In genomic region chr8:104602468-104603244, GRCm38 (mm10) we compare ENCODE assay signal across 8 mouse cellular contexts. TPM values are rescaled to one million over a fixed set of nuclear protein-coding genes. Genes with fewer than 3 reads are reported as not detected.
A peak's percentile ranks its signal among the peaks of the same experiment; 100 is the strongest.
DNase-seq lines count a peak whose midpoint lies in the region; ATAC-seq and TF ChIP-seq lines count a peak whose summit lies in the region.

No protein-coding gene starts in this region.

- H3K9me3 ChIP-seq in embryonic facial prominence, embryonic 12.5 days: no peaks in the 10 kb centered on the region
- no peaks in the 10 kb centered on the region for H3K9me3 ChIP-seq in limb, embryonic 11.5 days (ENCODE audit: control insufficient read depth, low read length)
- no peaks in the 10 kb centered on the region for H3K9me3 ChIP-seq in midbrain, embryonic 14.5 days (ENCODE audit: control insufficient read depth, low read length)

- H3K79me2 ChIP-seq in heart, adult 2 months (replicated peaks; ENCODE audit: control insufficient read depth, insufficient read depth, low read length): no peaks in the 10 kb centered on the region

- peak; percentile 96 for TF ChIP-seq EP300 in heart, adult 2 months (IDR thresholded peaks at IDR 0.05; ENCODE audit: insufficient read depth, low read depth, low read length)

- no peak overlapping the region for H3K27ac ChIP-seq in embryonic facial prominence, embryonic 12.5 days
- H3K27ac ChIP-seq in heart, adult 2 months: peak overlapping the region; percentile 64
- H3K27ac ChIP-seq in kidney, adult 2 months (ENCODE audit: insufficient read depth, low read depth, low read length): no peak overlapping the region
- no peak overlapping the region for H3K27ac ChIP-seq in limb, embryonic 11.5 days (replicated peaks; ENCODE audit: low read depth, low read length)
- H3K27ac ChIP-seq in midbrain, embryonic 14.5 days (replicated peaks; ENCODE audit: low read depth, low read length): no peak overlapping the region

- peak overlapping the region; percentile 30 for H3K4me3 ChIP-seq in embryonic facial prominence, embryonic 12.5 days
- H3K4me3 ChIP-seq in heart, adult 2 months: 0 out of 2 replicates have a peak overlapping the region, but pooled peaks have one; percentile 4
- no peak overlapping the region for H3K4me3 ChIP-seq in kidney, adult 2 months (ENCODE audit: insufficient read depth, low read depth, low read length)
- H3K4me3 ChIP-seq in limb, embryonic 11.5 days (ENCODE audit: low read depth, low read length): peak overlapping the region; percentile 2; the same call in 1 of the 2 replicates
- H3K4me3 ChIP-seq in midbrain, embryonic 14.5 days (replicated peaks; ENCODE audit: low read depth, low read length): no peak overlapping the region

- peak; percentile 97; the same call in 1 of the 2 replicates for TF ChIP-seq CTCF in heart, adult 2 months (IDR thresholded peaks at IDR 0.05)
- peak; percentile 99 for TF ChIP-seq CTCF in kidney, adult 2 months (conservative IDR thresholded peaks at IDR 0.05; ENCODE audit: insufficient read depth, insufficient read length, low read depth, low read length)

- no peak for TF ChIP-seq POLR2A in heart, adult 2 months (IDR thresholded peaks at IDR 0.05; ENCODE audit: insufficient read depth, low read depth, low read length)
- TF ChIP-seq POLR2A in kidney, adult 2 months (IDR thresholded peaks at IDR 0.05; ENCODE audit: low read depth, low read length): no peak

- H3K27me3 ChIP-seq in embryonic facial prominence, embryonic 12.5 days: no peaks in the 10 kb centered on the region
- H3K27me3 ChIP-seq in heart, adult 2 months (ENCODE audit: control insufficient read depth, insufficient read depth, low read length): no peaks in the 10 kb centered on the region
- H3K27me3 ChIP-seq in kidney, adult 2 months (replicated peaks; ENCODE audit: control insufficient read depth, insufficient read depth, low read length): no peaks in the 10 kb centered on the region
- no peaks in the 10 kb centered on the region for H3K27me3 ChIP-seq in limb, embryonic 11.5 days (ENCODE audit: control insufficient read depth, insufficient read depth, low read length)
- no peaks in the 10 kb centered on the region for H3K27me3 ChIP-seq in midbrain, embryonic 14.5 days (ENCODE audit: control insufficient read depth, insufficient read depth, low read length)

- H3K4me2 ChIP-seq in embryonic facial prominence, embryonic 12.5 days (replicated peaks): peak overlapping the region; percentile 43
- H3K4me2 ChIP-seq in limb, embryonic 11.5 days (ENCODE audit: low read depth, severe bottlenecking): peak overlapping the region; percentile 34
- H3K4me2 ChIP-seq in midbrain, embryonic 14.5 days (ENCODE audit: low read length): peak overlapping the region; percentile 41

- DNase-seq in 3T3-L1 (ENCODE audit: low read depth, low spot score): peak; percentile 98
- peak; percentile 80 for DNase-seq in adrenal gland, postnatal 25 days
- DNase-seq in heart, adult 2 months: peak; percentile 85 to 87
- DNase-seq in kidney, adult 2 months: peak; percentile 94
- peak; percentile 94 for DNase-seq in limb, embryonic 11.5 days (ENCODE audit: low spot score)
- DNase-seq in midbrain, embryonic 14.5 days: peak; percentile 94
- peak; percentile 47 for DNase-seq in spleen, adult 12 weeks (ENCODE audit: low spot score)

- peaks cover 15% of the 10 kb centered on the region for H3K4me1 ChIP-seq in embryonic facial prominence, embryonic 12.5 days
- peaks cover 6% of the 10 kb centered on the region for H3K4me1 ChIP-seq in heart, adult 2 months (ENCODE audit: control insufficient read depth, insufficient read depth, low read length)
- peaks cover 30% of the 10 kb centered on the region for H3K4me1 ChIP-seq in kidney, adult 2 months (ENCODE audit: control insufficient read depth, insufficient read depth, low read length)
- H3K4me1 ChIP-seq in limb, embryonic 11.5 days (ENCODE audit: control insufficient read depth, insufficient read depth, low read length): no peaks in the 10 kb centered on the region
- H3K4me1 ChIP-seq in midbrain, embryonic 14.5 days (ENCODE audit: control insufficient read depth, insufficient read depth, low read length): 0 out of 2 replicates have a peak, but pooled peaks cover 7% of the 10 kb centered on the region

- intact Hi-C loops in heart, adult 2 months (cut with DNase I): loop anchor here (2.0 kb wide), 1 partner anchor 40 kb away; no protein-coding TSS in a partner anchor

- no peaks in the 10 kb centered on the region; the same call in 1 of the 2 replicates for H3K36me3 ChIP-seq in embryonic facial prominence, embryonic 12.5 days
- no peaks in the 10 kb centered on the region; the same call in 1 of the 2 replicates for H3K36me3 ChIP-seq in heart, adult 2 months (ENCODE audit: control insufficient read depth, insufficient read depth, low read length)
- H3K36me3 ChIP-seq in kidney, adult 2 months (ENCODE audit: control insufficient read depth, insufficient read depth, low read length): no peaks in the 10 kb centered on the region
- no peaks in the 10 kb centered on the region for H3K36me3 ChIP-seq in limb, embryonic 11.5 days (ENCODE audit: control insufficient read depth, insufficient read depth, low read length)
- no peaks in the 10 kb centered on the region for H3K36me3 ChIP-seq in midbrain, embryonic 14.5 days (ENCODE audit: control insufficient read depth, insufficient read depth, low read length)

- no peak overlapping the region for H3K9ac ChIP-seq in embryonic facial prominence, embryonic 12.5 days
- H3K9ac ChIP-seq in heart, adult 2 months (ENCODE audit: low read depth, low read length): peak overlapping the region; percentile 49; the same call in 1 of the 2 replicates
- no peak overlapping the region for H3K9ac ChIP-seq in limb, embryonic 11.5 days (ENCODE audit: low read length)
- H3K9ac ChIP-seq in midbrain, embryonic 14.5 days (replicated peaks; ENCODE audit: low read length): no peak overlapping the region

- peak; percentile 82 for ATAC-seq in embryonic facial prominence, embryonic 12.5 days (ENCODE audit: insufficient number of reproducible peaks, insufficient read depth, low FRiP score, low TSS enrichment)
- ATAC-seq in limb, embryonic 11.5 days (ENCODE audit: insufficient number of reproducible peaks, low FRiP score, low TSS enrichment, low read depth): peak; percentile 84
- ATAC-seq in midbrain, embryonic 14.5 days (ENCODE audit: low FRiP score, low TSS enrichment): peak; percentile 90

- 17% methylated on average over 21 of the region's 21 CpGs for WGBS in embryonic facial prominence, embryonic 12.5 days
- WGBS in heart, adult 2 months: 18% methylated on average over 21 of the region's 21 CpGs
- 11% methylated on average over 21 of the region's 21 CpGs for WGBS in kidney, adult 2 months
- 19% methylated on average over 21 of the region's 21 CpGs for WGBS in limb, embryonic 11.5 days
- 19% methylated on average over 21 of the region's 21 CpGs for WGBS in midbrain, embryonic 14.5 days

RNA-seq across cellular contexts. Expression of gene Pdp2, which starts 11.4 kb away (rescaled TPM):
- 31.0 and 32.4 TPM in 2 replicates for total RNA-seq in adrenal gland, postnatal 25 days (2021)
- 13.2 and 13.7 TPM in 2 replicates for polyA plus RNA-seq in embryonic facial prominence, embryonic 12.5 days (2016; fragmentation: Nextera tagmentation; extraction: Ambion mirVana)
- 10 to 100 TPM; 18.4 to 35.8 TPM for total RNA-seq in heart, adult 2 months (2021)
- 10.0 and 18.8 TPM in 2 replicates for polyA plus RNA-seq in heart, adult 2 months (2012; rRNA removed)
- 25.7 and 29.2 TPM in 2 replicates for polyA plus RNA-seq in kidney, adult 2 months (2012; rRNA removed)
- polyA plus RNA-seq in limb, embryonic 11.5 days (2014; fragmentation: Nextera tagmentation; extraction: Ambion mirVana): 16.7 and 19.0 TPM in 2 replicates
- 17.2 and 18.2 TPM in 2 replicates for polyA plus RNA-seq in midbrain, embryonic 14.5 days (2014; fragmentation: Nextera tagmentation; extraction: Ambion mirVana)

RNA-seq across cellular contexts. Expression of gene Cdh16, which starts 21.5 kb away (rescaled TPM):
- not detected in 2 replicates for total RNA-seq in adrenal gland, postnatal 25 days (2021)
- not detected in 2 replicates for polyA plus RNA-seq in embryonic facial prominence, embryonic 12.5 days (2016; fragmentation: Nextera tagmentation; extraction: Ambion mirVana)
- 1 to 10 TPM; 3.3 to 4.3 TPM for total RNA-seq in heart, adult 2 months (2021)
- 7.1 and 11.0 TPM in 2 replicates for polyA plus RNA-seq in heart, adult 2 months (2012; rRNA removed)
- polyA plus RNA-seq in kidney, adult 2 months (2012; rRNA removed): 1,103 and 1,106 TPM in 2 replicates
- not detected in 2 replicates for polyA plus RNA-seq in limb, embryonic 11.5 days (2014; fragmentation: Nextera tagmentation; extraction: Ambion mirVana)
- polyA plus RNA-seq in midbrain, embryonic 14.5 days (2014; fragmentation: Nextera tagmentation; extraction: Ambion mirVana): not detected in 2 replicates

RNA-seq across cellular contexts. Expression of gene Rrad, which starts 28.5 kb away (rescaled TPM):
- total RNA-seq in adrenal gland, postnatal 25 days (2021): 3.9 TPM in 2 replicates
- polyA plus RNA-seq in embryonic facial prominence, embryonic 12.5 days (2016; fragmentation: Nextera tagmentation; extraction: Ambion mirVana): 3.5 and 5.1 TPM in 2 replicates
- total RNA-seq in heart, adult 2 months (2021): 100 to 1,000 TPM; 123 to 414 TPM
- 205 and 316 TPM in 2 replicates for polyA plus RNA-seq in heart, adult 2 months (2012; rRNA removed)
- polyA plus RNA-seq in kidney, adult 2 months (2012; rRNA removed): 5.0 and 5.8 TPM in 2 replicates
- polyA plus RNA-seq in limb, embryonic 11.5 days (2014; fragmentation: Nextera tagmentation; extraction: Ambion mirVana): 6.5 and 7.6 TPM in 2 replicates
- 2.5 and 3.6 TPM in 2 replicates for polyA plus RNA-seq in midbrain, embryonic 14.5 days (2014; fragmentation: Nextera tagmentation; extraction: Ambion mirVana)

RNA-seq across cellular contexts. Expression of gene Ciao2b, which starts 39.1 kb away (rescaled TPM):
- total RNA-seq in adrenal gland, postnatal 25 days (2021): 44.1 and 62.7 TPM in 2 replicates
- 83.7 and 87.9 TPM in 2 replicates for polyA plus RNA-seq in embryonic facial prominence, embryonic 12.5 days (2016; fragmentation: Nextera tagmentation; extraction: Ambion mirVana)
- total RNA-seq in heart, adult 2 months (2021): 10 to 100 TPM; 63.9 to 66.9 TPM
- polyA plus RNA-seq in heart, adult 2 months (2012; rRNA removed): 51.6 and 58.1 TPM in 2 replicates
- 46.5 and 57.7 TPM in 2 replicates for polyA plus RNA-seq in kidney, adult 2 months (2012; rRNA removed)
- 89.8 and 99.1 TPM in 2 replicates for polyA plus RNA-seq in limb, embryonic 11.5 days (2014; fragmentation: Nextera tagmentation; extraction: Ambion mirVana)
- 131 and 148 TPM in 2 replicates for polyA plus RNA-seq in midbrain, embryonic 14.5 days (2014; fragmentation: Nextera tagmentation; extraction: Ambion mirVana)

Comparison
In these comparisons a context has a peak if more than half of its experiments do, and no peak if none do; other contexts are left out.
1. DNase-seq: peak in every context shown above with its lines; median percentile 98 in 3T3-L1; 94 in kidney, adult 2 months; 94 in limb, embryonic 11.5 days; 94 in midbrain, embryonic 14.5 days; 86 in heart, adult 2 months; 80 in adrenal gland, postnatal 25 days; 47 in spleen, adult 12 weeks.
2. H3K4me3 ChIP-seq: peak in embryonic facial prominence, embryonic 12.5 days (single experiment), heart, adult 2 months (single experiment) and limb, embryonic 11.5 days (single experiment); none in kidney, adult 2 months (single experiment) and midbrain, embryonic 14.5 days (single experiment).
3. RNA of gene Cdh16, which starts 21.5 kb away (polyA plus RNA-seq): 1,103 to 1,106 TPM in kidney, adult 2 months; 7.1 to 11.0 TPM in heart, adult 2 months, not detected in embryonic facial prominence, embryonic 12.5 days, not detected in limb, embryonic 11.5 days and not detected in midbrain, embryonic 14.5 days; every median in the first group is over 10 times any median in the second.
4. RNA of gene Rrad, which starts 28.5 kb away (polyA plus RNA-seq): 205 to 316 TPM in heart, adult 2 months; 6.5 to 7.6 TPM in limb, embryonic 11.5 days, 5.0 to 5.8 TPM in kidney, adult 2 months, 3.5 to 5.1 TPM in embryonic facial prominence, embryonic 12.5 days and 2.5 to 3.6 TPM in midbrain, embryonic 14.5 days; every median in the first group is over 10 times any median in the second.
5. Peak in every context shown above with its lines, with median percentiles within 50 percentile points of each other: ATAC-seq and H3K4me2 ChIP-seq.